Mouse (Mus musculus): ENCODE measurements around the gene Notch3. TPM values are rescaled to one million over a fixed set of nuclear protein-coding genes. Genes with fewer than 3 reads are reported as not detected.
"Not testable (repeated sequence)": the region's sequence is repeated elsewhere in the genome, so short reads cannot be mapped to it uniquely, and the experiment has no call there.

Gene Notch3
- polyA plus RNA-seq, 1 experiment = 7.2 TPM

DNA sequence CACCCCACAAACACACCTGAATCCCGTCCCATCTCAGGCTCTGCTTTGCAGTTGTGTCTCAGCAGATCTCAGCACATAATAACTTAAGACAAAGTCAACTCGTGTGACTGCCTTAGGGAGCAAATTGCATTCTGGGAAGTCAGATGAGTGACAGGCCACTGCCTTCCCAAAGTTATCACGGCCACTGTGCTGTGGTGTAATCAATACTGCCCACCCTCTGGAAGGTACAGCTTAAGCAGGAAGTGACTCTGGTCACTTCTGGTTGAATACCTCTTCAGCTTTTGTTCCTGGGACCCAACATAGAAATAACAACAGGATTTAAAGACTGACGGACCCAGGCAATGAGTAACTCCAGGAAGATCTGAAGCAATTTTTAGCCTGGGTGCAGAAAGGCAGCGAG, 58.8 kb downstream of the Notch3 start:
- Histone ChIP-seq H3K27ac (ENCODE audit: control insufficient read depth, insufficient read depth, low read depth, low read length, poor library complexity) (no peak overlapping the region), H3K4me1 (ENCODE audit: control insufficient read depth, insufficient read depth, low read length) (no peaks in the 10 kb centered on the region; the same call in 1 of the 2 replicates), H3K4me3 (replicated peaks; ENCODE audit: control insufficient read depth, low read depth, low read length) (no peak overlapping the region)
- TF ChIP-seq CTCF (IDR thresholded peaks at IDR 0.05; ENCODE audit: control insufficient read depth, insufficient read depth, low read length) = no peak
- TF ChIP-seq POLR2A (IDR thresholded peaks at IDR 0.05; ENCODE audit: borderline replicate concordance, control insufficient read depth, low read depth, low read length) = no peak
- 40% methylated on average over 5 of the region's 5 CpGs for WGBS

DNA sequence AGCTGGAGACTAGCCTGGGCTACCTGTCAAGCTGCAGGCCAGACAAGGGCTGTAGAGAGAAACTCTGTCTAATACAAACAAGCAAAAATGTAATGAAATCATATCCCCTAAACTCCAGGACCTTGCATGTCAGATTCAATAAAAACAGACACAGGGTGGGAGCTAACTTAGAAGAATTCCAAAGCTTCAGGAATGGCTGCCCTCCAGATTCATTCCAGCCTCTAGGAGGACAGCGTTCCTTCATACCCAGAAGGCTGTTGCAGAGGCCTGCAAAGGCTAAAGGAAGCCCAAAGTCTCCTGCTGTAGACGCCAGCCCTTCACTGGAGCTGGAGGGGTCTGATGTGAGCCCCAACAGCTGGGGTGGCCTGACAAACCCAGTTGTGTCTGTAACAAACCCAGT, 60.3 kb downstream of the Notch3 start:
- TF ChIP-seq POLR2A (IDR thresholded peaks at IDR 0.05; ENCODE audit: borderline replicate concordance, control insufficient read depth, low read depth, low read length) (no peak), CTCF (IDR thresholded peaks at IDR 0.05; ENCODE audit: control insufficient read depth, insufficient read depth, low read length) (no peak)
- Histone ChIP-seq H3K27ac (ENCODE audit: control insufficient read depth, insufficient read depth, low read depth, low read length, poor library complexity) (no peak overlapping the region), H3K4me1 (ENCODE audit: control insufficient read depth, insufficient read depth, low read length) (no peaks in the 10 kb centered on the region; the same call in 1 of the 2 replicates), H3K4me3 (replicated peaks; ENCODE audit: control insufficient read depth, low read depth, low read length) (no peak overlapping the region)
- WGBS = 81% methylated on average over 2 of the region's 2 CpGs

DNA sequence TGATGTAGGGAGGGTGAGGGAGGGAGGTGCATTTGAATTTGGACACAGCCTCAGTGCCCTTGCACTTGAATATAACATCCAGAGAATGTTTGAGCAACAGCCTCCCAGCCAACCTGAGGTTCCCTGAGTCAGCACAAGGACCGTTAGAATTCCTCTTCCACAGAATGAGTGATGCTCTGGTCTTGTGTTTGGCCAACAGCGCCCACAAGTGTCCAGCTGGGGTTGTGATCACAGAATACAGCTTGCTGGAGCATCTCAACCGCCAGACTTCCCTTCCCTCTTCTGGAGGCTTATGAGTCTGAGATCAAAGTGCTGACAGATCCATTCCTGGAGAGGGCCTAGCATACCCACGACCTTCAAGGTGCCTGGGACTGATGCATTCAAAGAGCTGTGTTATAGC, 63.6 kb downstream of the Notch3 start:
- H3K4me1 ChIP-seq (ENCODE audit: control insufficient read depth, insufficient read depth, low read length) = no peaks in the 10 kb centered on the region; the same call in 1 of the 2 replicates
- H3K4me3 ChIP-seq (replicated peaks; ENCODE audit: control insufficient read depth, low read depth, low read length) = no peak overlapping the region
- 38% methylated on average over 4 of the region's 4 CpGs for WGBS
- no peak overlapping the region for H3K27ac ChIP-seq (ENCODE audit: control insufficient read depth, insufficient read depth, low read depth, low read length, poor library complexity)
- no peak for TF ChIP-seq POLR2A (IDR thresholded peaks at IDR 0.05; ENCODE audit: borderline replicate concordance, control insufficient read depth, low read depth, low read length)
- 0 out of 2 replicates have a peak, but pooled peaks have one; percentile 25 for TF ChIP-seq CTCF (IDR thresholded peaks at IDR 0.05; ENCODE audit: control insufficient read depth, insufficient read depth, low read length)

DNA sequence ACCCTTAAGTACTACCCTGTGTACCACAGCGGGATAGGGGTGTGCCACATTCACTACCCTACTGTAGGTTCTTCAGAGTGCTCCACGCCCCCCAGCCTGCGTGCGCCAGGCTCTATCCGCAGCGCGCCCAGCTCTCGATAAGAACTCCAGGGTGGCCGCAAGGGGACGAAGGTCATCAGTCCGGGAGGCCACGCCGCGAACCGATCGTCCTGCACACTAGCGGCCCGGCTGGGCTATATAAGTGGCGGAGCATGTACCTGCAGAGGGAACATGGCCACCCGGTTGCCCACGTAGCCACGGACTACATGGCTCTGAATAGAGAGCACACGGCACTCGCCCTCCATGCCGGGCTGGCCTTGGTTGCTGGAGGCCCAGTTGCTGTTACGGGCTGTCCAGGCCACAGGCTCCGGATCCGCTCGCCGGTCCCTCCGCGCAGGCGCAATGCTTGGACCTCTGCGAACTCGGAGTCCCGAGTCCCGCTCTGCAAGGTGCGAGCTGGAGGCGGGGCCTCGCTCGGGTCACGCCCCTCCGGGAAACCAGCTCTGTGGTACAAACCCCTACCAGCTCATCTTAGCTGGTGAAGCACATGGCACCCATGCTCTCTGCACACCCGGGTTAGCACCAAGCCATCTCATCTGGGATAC, 66.6 kb downstream of the Notch3 start:
- 7% methylated on average over 44 of the region's 44 CpGs for WGBS
- no peak overlapping the region for H3K4me3 ChIP-seq (replicated peaks; ENCODE audit: control insufficient read depth, low read depth, low read length)

DNA sequence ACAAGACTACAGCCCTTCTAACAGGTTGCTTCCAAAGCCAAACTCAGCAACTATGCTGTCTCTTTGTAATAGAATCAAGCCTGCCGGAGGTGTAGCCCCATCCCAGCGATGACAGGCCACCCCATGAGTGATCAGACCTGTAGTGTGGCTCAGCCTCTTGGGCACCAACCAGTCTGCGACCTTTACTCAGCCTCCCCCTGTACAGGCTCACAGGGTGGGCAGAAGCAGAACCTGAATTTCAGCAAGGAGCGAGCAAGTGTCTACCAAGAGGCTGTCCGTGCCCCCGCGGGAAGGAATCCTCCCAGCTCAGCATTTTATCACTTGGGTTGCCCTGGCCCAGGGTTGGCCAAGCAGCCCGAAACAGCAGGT, 67.1 kb downstream of the Notch3 start:
- no peak overlapping the region for H3K4me3 ChIP-seq (replicated peaks; ENCODE audit: control insufficient read depth, low read depth, low read length)
- no peak overlapping the region for H3K27ac ChIP-seq (ENCODE audit: control insufficient read depth, insufficient read depth, low read depth, low read length, poor library complexity)
- H3K4me1 ChIP-seq (ENCODE audit: control insufficient read depth, insufficient read depth, low read length) = no peaks in the 10 kb centered on the region
- TF ChIP-seq CTCF (IDR thresholded peaks at IDR 0.05; ENCODE audit: control insufficient read depth, insufficient read depth, low read length) (no peak), POLR2A (IDR thresholded peaks at IDR 0.05; ENCODE audit: borderline replicate concordance, control insufficient read depth, low read depth, low read length) (no peak)
- WGBS = 49% methylated on average over 8 of the region's 8 CpGs

More for the DNA sequence above, 66.6 kb downstream of the Notch3 start:
- TF ChIP-seq POLR2A (IDR thresholded peaks at IDR 0.05; ENCODE audit: borderline replicate concordance, control insufficient read depth, low read depth, low read length) = 0 out of 2 replicates have a peak, but pooled peaks have one; percentile 9
- TF ChIP-seq CTCF (IDR thresholded peaks at IDR 0.05; ENCODE audit: control insufficient read depth, insufficient read depth, low read length) = no peak
- Histone ChIP-seq H3K27ac (ENCODE audit: control insufficient read depth, insufficient read depth, low read depth, low read length, poor library complexity) (no peak overlapping the region), H3K4me1 (ENCODE audit: control insufficient read depth, insufficient read depth, low read length) (no peaks in the 10 kb centered on the region; the same call in 1 of the 2 replicates)

DNA sequence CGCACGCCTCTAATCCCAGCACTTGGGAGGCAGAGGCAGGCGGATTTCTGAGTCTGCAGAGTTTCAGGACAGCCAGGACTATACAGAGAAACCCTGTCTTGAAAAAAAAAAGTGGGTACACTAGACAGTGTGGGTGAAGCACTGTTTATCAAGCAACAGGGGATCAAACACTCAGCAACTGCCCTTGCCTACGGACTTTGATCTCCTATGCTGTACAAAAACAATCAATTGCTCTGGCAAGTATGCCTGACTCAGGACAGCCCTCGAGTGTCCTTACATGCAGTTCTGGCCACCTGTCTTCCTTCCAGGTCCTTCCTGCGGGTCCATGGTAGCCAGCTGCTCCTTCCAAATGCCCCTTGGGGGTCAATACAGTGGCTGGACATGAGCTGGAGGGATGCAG, 67.7 kb downstream of the Notch3 start:
- H3K4me1 ChIP-seq (ENCODE audit: control insufficient read depth, insufficient read depth, low read length); H3K4me3 ChIP-seq (replicated peaks; ENCODE audit: control insufficient read depth, low read depth, low read length); H3K27ac ChIP-seq (ENCODE audit: control insufficient read depth, insufficient read depth, low read depth, low read length, poor library complexity): not testable (repeated sequence)
- 91% methylated on average over 6 of the region's 6 CpGs for WGBS

DNA sequence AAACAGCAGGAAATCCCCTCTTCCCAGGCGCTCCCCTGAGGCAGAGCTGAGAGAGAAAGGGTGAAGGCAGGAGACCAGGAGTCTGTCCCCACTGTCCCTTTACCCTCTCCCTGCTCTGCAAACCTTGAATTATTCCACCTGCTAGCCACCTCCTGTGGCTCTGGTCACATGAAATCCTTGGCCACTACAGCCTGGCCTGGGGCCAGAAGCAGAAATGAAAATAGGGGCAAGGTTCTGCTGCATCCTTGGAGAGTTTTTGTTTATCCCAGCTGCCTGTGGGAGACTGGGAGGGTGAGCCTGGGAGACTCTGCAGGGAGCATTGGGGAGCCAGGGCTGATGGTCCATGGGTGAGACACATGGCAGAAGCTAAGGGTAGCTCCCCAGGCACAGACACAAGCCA, 69.0 kb downstream of the Notch3 start:
- Histone ChIP-seq H3K4me3 (replicated peaks; ENCODE audit: control insufficient read depth, low read depth, low read length) (no peak overlapping the region), H3K4me1 (ENCODE audit: control insufficient read depth, insufficient read depth, low read length) (no peaks in the 10 kb centered on the region), H3K27ac (ENCODE audit: control insufficient read depth, insufficient read depth, low read depth, low read length, poor library complexity) (no peak overlapping the region)
- WGBS = 88% methylated on average over 1 of the region's 1 CpGs
- no peak for TF ChIP-seq CTCF (IDR thresholded peaks at IDR 0.05; ENCODE audit: control insufficient read depth, insufficient read depth, low read length)
- TF ChIP-seq POLR2A (IDR thresholded peaks at IDR 0.05; ENCODE audit: borderline replicate concordance, control insufficient read depth, low read depth, low read length) = no peak

DNA sequence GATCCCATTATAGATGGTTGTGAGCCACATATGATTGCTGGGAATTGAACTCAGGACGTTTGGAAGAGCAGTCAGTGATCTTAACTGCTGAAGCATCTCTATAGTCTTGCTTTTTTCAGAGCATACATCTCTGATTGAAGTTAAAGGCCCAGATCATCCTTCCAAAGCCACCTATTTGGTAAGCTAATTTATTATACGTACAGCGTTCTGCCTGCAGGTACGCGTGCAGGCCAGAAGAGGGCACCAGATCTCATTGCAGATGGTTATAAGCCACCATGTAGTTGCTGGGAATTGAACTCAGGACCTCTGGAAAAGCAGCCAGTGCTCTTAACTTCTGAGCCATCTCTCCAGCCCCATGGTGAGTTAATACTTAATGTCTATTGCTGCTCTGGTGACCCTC, 73.8 kb downstream of the Notch3 start:
- H3K4me1 ChIP-seq (ENCODE audit: control insufficient read depth, insufficient read depth, low read length) = peaks cover 2% of the 10 kb centered on the region; the same call in 1 of the 2 replicates
- H3K27ac ChIP-seq (ENCODE audit: control insufficient read depth, insufficient read depth, low read depth, low read length, poor library complexity) = no peak overlapping the region
- no peak overlapping the region for H3K4me3 ChIP-seq (replicated peaks; ENCODE audit: control insufficient read depth, low read depth, low read length)
- 89% methylated on average over 5 of the region's 5 CpGs for WGBS
- TF ChIP-seq POLR2A (IDR thresholded peaks at IDR 0.05; ENCODE audit: borderline replicate concordance, control insufficient read depth, low read depth, low read length) (no peak), CTCF (IDR thresholded peaks at IDR 0.05; ENCODE audit: control insufficient read depth, insufficient read depth, low read length) (peak; percentile 47; the same call in 1 of the 2 replicates)

DNA sequence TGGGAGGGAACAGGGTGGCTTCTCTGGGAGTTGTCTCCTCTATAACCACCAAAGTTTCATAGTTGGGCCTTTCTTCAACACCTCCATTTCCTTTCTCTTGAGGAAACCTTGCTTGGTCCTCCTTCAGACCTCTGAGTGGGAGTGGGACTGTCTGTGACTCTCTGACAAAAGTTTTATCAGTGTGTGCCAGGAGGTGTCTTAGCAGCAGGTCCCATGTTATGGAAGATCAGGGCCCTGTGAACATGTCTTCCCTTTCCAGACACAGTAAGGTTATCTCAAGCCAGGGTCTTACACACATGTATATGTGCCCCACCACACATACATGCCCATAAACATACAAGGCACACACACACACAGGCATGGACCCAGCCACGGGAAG, 74.4 kb downstream of the Notch3 start:
- TF ChIP-seq POLR2A (IDR thresholded peaks at IDR 0.05; ENCODE audit: borderline replicate concordance, control insufficient read depth, low read depth, low read length) (no peak), CTCF (IDR thresholded peaks at IDR 0.05; ENCODE audit: control insufficient read depth, insufficient read depth, low read length) (no peak)
- Histone ChIP-seq H3K4me1 (ENCODE audit: control insufficient read depth, insufficient read depth, low read length) (peaks cover 2% of the 10 kb centered on the region; the same call in 1 of the 2 replicates), H3K27ac (ENCODE audit: control insufficient read depth, insufficient read depth, low read depth, low read length, poor library complexity) (no peak overlapping the region), H3K4me3 (replicated peaks; ENCODE audit: control insufficient read depth, low read depth, low read length) (no peak overlapping the region)
- 71% methylated on average over 1 of the region's 1 CpGs for WGBS

DNA sequence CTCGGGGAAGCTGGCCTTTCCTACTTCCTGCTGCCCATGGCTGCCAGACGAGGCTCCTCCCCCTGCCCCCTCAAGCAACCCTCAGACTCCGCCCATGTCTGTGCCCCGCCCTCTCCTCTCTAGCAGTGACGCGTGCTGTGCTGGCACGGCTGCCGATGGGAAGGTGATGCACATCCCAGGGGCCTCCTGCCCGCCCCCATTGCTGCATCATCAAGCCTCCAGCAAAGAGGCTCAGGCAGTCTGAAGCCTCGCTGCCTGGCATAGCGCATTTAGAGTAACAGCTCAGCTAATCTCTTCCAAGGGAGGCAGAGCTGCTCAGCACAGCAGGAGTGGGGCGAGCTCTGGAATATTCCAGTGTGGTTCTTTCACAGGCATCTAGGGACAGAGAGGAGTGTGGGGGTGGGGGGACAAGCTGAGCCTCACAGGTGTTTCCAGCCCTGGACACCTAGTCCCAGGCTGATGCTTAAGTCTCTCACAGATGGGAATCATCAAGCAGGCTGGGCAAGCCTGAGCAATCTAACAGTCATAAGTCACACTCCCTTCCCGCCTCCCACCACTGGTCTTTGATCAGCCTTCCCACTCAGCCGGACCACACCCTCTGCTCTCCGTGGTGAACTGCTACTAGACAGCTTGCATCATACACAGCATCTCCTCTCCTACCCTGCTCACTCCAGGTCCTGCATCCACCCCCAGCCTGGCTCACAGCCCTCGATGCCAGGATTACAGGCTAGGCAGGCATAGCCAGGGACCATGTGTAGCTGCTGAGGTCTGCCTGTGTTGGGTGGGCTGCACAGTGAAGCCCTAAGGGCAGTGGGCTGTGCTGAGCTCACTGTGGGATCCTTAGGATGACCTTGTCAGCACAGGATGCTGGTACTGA, 75.0 kb downstream of the Notch3 start:
- H3K4me1 ChIP-seq (ENCODE audit: control insufficient read depth, insufficient read depth, low read length); H3K27ac ChIP-seq (ENCODE audit: control insufficient read depth, insufficient read depth, low read depth, low read length, poor library complexity): not testable (repeated sequence)
- H3K4me3 ChIP-seq (replicated peaks; ENCODE audit: control insufficient read depth, low read depth, low read length) = peak overlapping the region; percentile 64
- 16% methylated on average over 15 of the region's 16 CpGs for WGBS
